Mouse (Mus musculus) kidney, adult 9 months (tissue): ENCODE data around the gene Pnliprp2.

Experiments used
- DNase-seq: peaks from one replicate; pipeline ENCODE4 v3.0.0; 2022

The Pnliprp2 gene

DNA sequence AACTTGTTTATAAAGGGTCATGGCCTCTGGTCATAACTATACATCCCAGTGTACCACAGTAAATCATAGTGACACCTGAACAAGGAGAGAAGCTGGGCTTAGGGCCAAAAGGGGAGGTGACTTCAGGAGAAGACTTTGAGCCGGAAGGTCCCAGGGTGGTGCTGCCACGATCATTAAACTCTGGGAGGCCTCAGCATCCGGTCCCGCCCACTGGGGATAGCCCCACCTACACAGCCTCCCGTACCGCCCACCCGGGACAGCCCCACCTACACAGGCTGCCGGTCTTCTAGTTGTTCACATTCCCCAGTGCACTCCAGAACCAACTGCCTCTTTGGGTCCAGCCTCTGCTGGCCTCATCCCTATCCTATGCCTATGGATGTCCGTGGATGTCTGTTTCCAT lies at the start of gene Pnliprp2:
TSS of gene Pnliprp2 (plus strand) at position 297 of the 400 bp plus-strand sequence.
- DNase-seq = peak; percentile 64

DNA sequence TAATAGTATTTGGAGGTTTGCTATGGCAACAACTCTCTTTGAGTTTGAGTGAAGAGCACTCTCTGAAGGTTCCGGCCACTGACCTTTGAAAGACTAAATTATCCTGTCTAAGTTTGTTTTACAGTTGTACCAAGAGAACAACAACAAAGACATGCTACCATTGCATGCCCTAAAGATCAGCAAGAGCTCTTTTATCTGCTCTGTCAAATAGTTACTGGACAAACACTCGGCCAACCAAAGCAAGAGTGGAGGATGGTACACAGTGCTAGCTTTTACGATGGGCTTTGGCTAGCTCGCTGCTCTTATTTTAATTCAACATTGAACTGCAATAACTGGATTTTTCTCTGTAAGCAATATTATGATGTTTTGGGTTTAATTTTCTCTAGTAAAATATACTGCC lies 41.6 kb upstream of the Pnliprp2 start:
- no peak for DNase-seq

DNA sequence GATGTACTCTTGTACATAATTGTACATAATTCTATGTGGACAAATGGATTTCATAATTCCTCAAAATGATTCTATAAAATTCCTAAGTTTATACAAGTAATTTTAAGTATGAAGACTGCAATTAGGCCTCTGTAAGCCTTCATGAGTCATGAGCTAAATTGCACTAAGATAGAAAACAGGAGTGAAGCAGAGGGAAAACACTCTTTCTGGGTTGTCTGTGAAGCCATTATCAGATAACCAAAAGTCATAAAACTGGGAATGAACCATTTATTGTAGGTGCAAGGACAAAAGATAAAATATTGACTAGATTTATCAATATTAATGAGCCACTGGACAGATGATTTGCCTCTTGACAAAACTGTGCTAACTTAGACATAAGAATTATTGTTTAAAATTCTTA lies 39.1 kb upstream of the Pnliprp2 start:
- DNase-seq = no peak

- DNase-seq = peak; percentile 8
Observed at GRCm38 (mm10) chr19:58726551-58726950, 33.0 kb upstream of the Pnliprp2 start.

- no peak for DNase-seq
Observed at GRCm38 (mm10) chr19:58727756-58728155, 31.8 kb upstream of the Pnliprp2 start.

- DNase-seq = no peak
Observed at GRCm38 (mm10) chr19:58728445-58729031, 31.0 kb upstream of the Pnliprp2 start, which contains the start of gene Pnliprp1. Gene Pnliprp1, plus strand, starts transcription at chr19:58728887.

- DNase-seq = peak; percentile 77
Observed at GRCm38 (mm10) chr19:58733216-58733615, 26.3 kb upstream of the Pnliprp2 start.

GRCm38 (mm10) chr19:58738111-58738510 lies 21.4 kb upstream of the Pnliprp2 start:
- peak; percentile 41 for DNase-seq

DNA sequence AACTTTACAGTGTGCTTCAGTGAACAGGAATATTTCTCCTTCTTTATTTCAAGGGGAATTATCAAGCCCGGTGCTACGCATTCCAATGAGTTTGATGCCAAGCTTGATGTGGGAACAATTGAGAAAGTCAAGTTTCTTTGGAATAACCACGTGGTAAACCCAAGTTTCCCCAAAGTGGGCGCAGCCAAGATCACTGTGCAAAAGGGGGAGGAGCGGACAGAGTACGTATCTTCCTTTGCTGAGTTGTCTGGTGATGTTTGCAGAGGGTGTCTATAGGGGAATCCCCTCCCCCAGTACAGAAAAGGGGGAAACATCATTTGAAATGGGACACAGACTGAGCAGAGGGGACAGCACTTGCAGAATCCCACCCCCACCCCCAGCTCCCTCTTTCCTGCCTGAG lies 18.5 kb upstream of the Pnliprp2 start:
- no peak for DNase-seq

- DNase-seq = no peak
Observed at GRCm38 (mm10) chr19:58742711-58743110, 16.8 kb upstream of the Pnliprp2 start.

DNA sequence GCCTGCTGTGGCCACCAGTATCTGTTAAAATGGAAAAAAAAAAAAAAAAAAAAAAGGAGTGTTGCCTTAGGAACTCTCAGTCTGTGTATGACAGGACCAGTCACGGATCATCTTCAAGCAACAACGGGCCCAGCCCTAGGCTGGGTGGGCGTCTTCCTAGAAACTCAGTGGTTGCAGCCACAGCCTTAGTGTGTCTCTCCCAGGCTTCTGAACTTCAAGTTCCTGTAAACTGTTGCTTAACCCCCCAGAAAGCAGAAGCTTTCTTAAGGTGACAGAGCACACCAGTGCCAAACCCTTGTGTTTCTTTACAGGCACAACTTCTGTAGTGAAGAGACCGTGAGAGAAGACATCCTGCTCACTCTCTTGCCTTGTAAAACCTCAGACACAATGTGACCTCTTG lies 15.8 kb upstream of the Pnliprp2 start:
- no peak for DNase-seq

- no peak for DNase-seq
Observed at GRCm38 (mm10) chr19:58747498-58748000, 12.0 kb upstream of the Pnliprp2 start.

- no peak for DNase-seq
Observed at GRCm38 (mm10) chr19:58750822-58751221, 8.7 kb upstream of the Pnliprp2 start.

- no peak for DNase-seq
Observed at GRCm38 (mm10) chr19:58751504-58751903, 8.0 kb upstream of the Pnliprp2 start.

DNA sequence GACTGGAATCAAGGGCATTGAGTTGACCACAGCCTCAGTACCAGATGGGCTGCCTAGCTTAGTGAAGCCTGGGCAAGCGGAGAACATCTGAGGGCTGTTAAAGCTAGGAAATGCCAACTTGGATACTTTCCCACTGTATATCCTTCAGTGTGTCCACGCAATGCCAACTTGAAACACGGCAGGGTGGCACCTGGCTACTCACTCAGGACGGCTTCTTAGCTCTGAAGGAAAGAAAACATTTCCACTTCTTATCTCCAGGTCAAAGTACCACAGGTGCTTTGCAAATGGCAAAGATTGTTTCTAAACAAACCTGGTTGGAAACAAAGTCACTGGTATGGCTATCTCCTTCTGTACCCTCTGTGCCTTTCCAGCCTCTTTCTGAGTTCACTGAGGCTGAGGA lies 648 bp upstream of the Pnliprp2 start:
- no peak for DNase-seq

DNA sequence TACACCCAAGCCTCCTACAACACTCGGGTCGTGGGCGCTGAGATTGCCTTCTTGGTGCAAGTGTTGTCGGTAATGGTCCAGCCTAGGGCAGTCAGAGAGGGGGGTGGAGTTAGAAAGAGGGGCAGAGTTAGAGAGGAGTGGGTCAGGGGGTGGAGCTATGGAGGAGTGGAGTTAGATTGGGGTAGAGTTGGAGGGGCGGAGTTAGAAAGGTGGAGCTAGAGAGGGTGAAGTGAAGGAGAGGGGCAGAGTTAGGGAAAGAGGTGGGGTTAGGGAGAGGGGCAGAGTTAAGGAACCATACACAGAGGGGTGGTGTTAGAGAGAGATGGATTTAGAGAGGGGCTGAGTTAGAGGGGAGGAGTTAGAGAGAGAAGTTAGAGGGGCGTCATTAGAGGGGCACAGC lies 2.8 kb downstream of the Pnliprp2 start:
- DNase-seq = no peak

DNA sequence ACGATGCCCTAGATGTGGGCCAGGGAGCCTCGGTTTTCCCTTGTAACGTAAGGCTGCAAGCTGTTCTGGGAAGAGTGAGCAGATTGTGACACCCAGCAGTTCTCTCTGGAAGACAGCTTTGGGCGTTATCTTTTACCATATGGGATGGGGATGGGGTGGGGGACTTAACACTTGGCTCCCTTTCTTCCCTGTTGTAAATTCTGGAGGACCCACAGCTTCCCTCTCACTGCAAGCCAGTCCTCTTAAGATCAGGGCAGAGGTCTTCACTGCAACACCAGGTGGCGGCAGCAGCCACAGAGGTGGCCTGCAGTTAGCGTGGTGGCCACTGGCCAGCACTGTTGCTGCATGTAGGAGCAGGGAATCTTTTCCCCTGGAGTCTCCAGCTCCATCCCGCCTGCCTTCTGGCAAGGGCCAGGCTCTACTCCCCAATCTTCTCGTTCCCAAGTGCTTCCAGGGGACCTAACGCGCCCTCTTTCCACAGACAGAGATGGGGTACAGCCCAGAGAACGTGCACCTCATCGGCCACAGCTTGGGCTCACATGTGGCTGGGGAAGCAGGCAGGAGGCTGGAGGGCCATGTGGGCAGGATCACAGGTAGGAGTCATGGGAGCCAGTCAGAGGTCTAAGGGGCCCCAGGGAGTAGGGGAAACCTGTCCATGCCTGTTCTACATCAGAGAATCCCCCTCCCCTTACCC lies 3.5 kb downstream of the Pnliprp2 start:
- DNase-seq = peak; percentile 59

- no peak for DNase-seq
Observed at GRCm38 (mm10) chr19:58767329-58767728, 7.8 kb downstream of the Pnliprp2 start.

DNA sequence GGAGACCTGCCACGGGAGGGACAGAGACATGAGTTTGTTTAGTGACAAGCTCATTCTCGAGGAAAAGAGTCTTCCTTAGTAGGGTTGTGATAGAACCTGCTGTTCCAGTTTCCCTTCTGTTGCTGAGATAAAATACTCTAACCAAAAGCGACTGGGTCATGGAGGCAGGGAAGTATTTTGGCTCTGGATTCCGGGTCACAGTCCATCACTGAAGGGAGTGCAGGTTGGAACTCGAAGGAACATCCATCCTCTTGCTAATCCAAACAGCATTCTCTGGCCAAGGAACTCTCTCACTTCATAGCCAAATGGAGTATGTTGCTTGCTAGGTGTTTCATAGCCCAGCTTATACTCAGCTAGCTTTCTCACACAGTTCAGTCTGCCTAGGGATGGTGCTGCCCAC lies 16.9 kb downstream of the Pnliprp2 start:
- no peak for DNase-seq

DNA sequence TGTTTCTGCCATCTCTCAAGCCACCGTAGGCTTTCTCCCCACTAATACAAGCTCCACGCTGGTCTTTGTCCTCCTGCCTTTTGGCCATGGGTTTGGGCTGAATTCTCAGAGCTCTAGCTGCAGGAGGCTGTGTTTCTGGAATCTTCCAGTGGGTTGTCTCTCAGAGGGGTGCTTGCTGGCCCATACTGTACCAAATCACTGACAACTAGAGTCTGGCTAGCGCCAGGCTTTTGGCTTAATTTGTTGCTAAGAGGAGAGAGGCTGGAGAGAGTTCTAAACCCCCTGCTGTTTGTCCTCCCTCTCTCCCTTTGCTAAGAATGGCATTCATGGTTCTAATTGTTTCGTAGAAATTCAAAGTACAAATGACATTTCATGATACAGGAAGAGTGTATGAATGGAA lies 22.0 kb downstream of the Pnliprp2 start:
- DNase-seq = no peak

DNA sequence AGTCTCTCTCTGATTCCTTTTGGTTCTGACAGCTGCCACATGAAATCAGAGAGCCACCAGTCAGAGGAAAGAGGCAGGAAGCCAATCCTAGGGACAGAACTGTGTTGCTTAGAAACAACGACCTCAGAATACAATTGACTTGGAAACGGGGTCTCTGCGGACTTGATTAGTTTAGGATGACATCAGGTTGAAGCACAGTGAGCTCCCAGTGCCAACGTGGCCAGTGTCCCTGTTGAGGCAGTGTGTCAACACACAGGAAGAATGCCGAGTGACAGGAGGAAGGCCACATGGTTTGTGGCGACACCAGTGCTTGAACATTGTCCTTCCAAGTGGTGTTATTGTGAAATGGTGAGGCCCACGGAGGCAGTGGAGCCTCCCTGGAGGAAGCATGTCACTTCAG lies 24.4 kb downstream of the Pnliprp2 start:
- no peak for DNase-seq

DNA sequence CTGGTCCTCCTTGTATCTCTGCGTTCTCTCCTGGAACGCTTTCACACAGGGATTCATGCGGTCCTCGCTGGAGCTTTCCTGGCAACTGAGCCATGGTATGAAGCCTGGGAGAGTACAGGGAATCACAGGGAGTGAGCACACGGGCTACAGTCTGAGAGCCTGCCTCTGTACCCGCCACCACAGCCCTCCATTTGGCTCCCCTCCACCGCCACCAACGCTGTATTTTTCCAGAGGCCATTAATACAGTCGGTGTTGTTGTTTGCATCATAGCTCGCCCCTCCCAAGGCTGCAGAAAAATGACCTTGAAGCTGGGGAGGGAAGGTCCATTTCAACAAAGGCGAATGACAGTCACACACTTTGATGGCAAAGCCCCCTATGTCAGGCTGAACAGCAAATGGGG lies 29.7 kb downstream of the Pnliprp2 start:
- no peak for DNase-seq

- DNase-seq = no peak
Observed at GRCm38 (mm10) chr19:58794284-58794683, 34.8 kb downstream of the Pnliprp2 start, which contains the start of gene 1700019N19Rik. Gene 1700019N19Rik, minus strand, starts transcription at chr19:58794461.

DNA sequence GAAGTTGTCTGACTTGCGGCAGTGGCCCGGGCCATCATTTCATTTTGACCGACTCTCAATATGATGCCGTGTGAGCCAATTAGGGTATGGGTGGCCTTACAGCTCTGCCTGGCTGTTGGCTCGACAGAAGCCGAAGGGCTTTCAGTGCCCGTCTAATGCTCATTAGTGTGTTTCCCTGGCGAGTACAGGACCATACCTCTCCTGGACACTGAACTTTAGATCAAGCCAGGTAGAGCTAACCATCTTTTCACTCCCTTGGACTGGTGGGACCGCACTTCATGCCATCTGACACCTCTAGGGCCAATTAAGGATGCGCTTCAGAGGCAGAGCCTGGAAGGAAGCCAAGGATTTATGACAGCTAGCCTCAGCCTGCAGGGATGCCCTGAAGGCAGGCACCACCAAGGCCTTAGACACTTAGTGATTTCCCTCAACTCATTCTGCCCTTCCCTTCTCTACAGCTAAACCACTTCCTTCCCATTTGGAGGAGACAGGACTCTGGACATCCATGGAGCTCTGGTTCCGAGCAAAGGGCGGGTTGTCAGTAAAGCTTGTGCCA lies 35.7 kb downstream of the Pnliprp2 start:
- DNase-seq = no peak
